Mouse (Mus musculus): ENCODE measurements around the gene Rhot2. TPM values are rescaled to one million over a fixed set of nuclear protein-coding genes. Genes with fewer than 3 reads are reported as not detected.

The Rhot2 gene
- 83.1 and 93.9 TPM in 2 replicates for polyA plus RNA-seq (2012; rRNA removed)

DNA sequence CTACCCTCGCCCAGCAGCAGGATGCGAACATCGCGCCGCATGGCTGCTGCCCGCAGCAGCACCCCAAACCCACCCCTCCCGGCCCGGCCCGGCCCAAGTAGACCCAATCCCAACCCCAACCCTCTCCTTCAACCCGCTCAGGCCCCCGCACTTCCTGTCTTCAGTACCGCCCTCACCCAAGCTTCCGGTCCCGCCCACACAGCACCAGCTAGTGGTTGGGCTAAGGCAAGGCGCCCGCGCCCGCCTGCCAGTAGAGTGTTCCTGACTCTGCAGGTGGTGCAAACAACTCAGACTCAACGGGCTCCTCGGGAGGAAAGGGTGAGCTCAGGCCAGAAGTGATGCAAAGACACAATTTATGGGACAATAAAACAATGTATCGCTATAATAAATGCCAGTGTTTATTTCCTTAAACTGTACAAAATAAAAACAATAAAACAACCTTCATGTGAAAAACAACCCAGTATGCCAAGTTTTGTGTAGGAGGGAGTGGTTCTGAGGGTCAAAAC lies at the start of gene Rhot2:
Rhot2 (minus strand) TSS at position 456 of the 506 bp plus-strand sequence.

DNA sequence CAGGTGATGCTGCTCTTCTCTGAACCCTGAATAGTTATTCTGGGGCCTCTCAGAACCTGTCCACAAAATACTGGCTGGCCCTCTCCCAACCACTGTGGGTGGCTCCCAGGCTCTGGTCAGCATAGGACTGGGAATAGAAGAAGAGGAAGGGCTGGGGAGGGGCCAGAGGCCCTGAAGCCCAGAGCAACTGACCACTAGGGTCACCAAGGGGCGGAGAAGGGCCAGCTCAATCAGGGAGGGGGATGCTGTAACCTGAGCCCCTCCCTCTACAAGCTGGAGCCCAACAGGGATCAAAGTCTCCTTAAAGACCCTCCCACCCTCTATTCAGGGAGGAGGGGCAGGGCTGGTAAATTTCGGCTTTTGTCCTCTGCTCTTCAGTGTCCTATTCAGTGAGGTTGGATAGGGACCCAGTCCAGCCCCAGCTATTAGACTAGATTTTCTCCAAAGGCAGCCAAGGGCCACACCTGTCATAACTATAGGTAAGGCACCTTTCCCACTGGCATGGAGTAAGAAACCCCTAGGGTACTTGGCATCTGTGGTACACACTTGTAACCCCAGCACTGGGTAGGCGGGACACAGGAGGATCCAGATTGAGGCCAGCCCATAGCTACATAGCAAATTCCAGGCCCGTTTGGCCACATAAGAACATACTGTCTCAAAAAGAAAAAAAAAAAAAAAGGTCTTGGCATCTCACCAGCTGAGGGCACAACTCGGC lies 35.7 kb upstream of the Rhot2 start, which contains the start of gene Wfikkn1:
Wfikkn1 (minus strand) TSS at position 663 of the 715 bp plus-strand sequence.

DNA sequence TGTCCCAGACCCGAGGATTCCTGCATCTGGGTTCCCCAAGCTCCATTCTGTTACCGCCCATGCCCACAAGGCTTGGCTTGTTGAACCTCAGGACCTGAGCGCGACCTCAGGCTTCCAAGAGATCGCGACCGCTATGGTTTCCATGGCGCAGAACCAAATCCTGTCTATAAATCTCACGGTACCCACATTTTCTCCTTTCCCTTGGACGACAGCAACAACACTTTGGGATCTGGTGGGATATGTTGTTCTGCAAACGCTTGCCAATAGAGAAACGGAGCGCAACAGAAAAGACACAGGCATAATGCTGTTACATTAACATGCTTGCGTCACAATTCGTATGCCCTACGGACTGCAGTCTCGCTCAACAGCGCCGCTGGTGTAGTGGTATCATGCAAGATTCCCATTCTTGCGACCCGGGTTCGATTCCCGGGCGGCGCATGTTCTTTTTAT lies 30.1 kb upstream of the Rhot2 start, which contains the start of gene Mettl26:
Mettl26 (plus strand) TSS at position 354 of the 450 bp plus-strand sequence.

DNA sequence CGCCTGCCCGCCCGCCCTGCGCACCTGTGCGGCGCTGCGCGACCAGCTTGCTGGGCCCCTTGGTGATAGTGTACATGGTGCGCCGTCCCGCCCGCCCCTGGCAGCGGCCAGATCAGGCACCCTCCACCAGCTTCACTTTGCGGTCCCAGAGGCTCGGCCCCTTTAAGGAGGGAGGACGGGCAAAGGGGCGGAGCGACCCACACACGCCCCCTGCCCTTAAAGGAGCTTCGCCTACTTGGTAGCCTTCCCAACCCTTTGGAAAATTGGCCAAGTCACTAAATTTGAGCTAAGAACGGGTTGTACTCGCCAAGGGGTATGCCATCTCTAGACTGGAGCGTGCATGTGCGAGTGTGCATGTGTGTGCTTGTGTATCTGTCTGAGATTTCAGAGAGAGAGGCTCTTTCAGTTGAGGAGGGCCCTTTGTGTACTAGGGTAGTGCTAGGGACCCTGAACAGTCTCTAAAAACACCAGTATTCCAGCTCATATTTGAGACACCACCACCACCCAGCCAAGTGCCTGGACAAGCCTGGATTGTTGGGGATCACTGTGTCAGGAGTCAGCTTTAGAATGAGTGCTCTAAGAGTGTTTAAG lies 24.0 kb upstream of the Rhot2 start, which contains the start of gene Mcrip2:
Mcrip2 (minus strand) TSS at position 164 of the 591 bp plus-strand sequence.

DNA sequence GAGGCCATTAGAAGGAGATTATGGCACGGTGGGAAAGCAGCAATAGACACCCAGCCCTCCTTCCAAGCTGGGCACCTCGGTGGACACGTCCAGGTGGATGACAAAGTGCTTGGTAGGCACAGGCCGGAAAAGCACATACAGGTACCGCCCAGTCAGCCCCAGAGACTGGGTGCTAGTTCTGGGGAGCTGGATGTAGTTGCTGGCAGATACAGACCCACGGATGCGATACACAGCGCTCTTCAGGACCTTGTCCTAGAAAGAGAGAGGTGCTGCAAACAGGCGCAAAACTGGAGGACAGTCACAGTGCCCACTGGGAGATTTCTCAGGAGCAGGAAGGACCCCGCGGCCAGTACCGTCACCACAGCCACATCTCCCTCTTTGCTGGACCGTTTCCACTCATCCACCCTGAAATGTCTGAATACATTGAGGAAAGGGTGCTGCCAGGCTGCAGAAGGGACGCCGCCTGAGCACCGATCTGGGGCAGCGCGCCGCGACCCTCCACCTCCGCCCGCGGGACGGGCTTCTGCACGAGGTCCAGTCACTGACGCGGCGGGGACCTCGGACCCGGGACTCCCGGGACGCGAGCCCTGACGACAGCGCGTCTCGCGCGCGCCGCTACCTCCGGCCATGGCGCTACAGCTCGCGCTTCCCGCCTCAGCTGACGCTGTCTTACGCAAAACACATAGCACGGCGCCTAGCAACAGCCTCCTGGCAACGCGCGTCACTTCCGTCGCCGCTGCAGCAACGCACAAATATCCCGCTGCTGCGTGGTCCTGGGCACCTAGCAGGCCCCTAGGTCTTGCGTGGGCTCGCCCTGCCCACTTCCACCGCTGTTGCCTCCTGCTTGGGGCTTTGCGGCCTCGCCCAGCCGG lies 16.4 kb upstream of the Rhot2 start, which contains the start of gene Wdr90:
Wdr90 (minus strand) TSS at position 670 of the 872 bp plus-strand sequence.

DNA sequence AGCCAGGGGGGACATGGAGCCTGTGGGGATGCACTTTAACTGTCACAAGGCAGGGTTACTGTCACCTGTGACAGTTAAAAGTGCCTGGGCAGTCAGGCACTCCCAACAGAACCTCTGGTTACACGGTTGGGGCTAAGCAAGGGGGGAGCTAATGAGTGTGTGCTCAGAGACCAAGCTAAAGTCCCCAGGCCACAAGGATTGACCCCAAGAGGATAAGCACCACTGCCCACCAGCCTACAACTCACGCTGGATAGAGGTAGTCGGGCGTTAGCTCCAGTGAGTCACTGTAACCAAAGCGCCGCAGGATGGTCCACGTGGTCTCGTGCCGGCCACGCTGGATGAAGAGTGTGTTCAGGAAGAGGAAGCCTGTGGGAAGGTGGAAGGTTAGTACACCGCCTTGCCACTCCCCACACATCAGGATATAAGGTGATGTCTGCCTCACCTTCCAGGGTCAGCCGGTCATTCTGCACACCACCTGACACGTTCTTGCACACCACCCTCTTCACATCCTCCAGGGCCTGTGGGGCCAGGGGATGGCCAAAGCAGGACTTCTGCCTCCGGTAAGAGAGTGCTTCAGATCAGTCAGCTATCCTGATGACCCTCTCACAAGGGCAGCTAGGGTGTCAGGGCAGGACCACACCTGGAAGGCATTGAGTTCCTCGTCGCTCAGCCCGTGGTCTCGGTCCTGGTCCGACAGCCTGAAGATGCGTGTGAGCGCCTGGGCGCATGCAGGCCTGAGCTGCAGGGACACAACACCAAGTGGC lies 3.4 kb downstream of the Rhot2 start, which contains the start of gene Gm20683:
Gm20683 (minus strand) TSS at position 647 of the 764 bp plus-strand sequence.

DNA sequence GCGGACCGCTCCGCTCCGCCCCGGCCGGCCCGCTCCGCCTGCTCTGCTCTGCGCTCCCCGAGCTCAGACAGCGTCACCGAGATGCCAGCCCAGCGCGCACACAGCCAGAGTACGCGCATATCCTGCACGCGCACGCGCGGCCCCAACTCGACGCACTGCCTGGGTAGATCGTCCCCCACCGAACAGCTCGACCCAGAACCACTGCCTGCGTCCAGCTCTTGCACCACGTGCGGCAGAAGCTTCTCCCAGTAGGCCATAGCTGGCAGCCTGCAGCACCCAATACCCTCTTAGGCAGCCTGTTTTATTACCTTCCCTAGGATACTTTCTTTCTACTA lies 7.6 kb downstream of the Rhot2 start, which contains the start of gene Rhbdl1:
Rhbdl1 (minus strand) TSS at position 220 of the 335 bp plus-strand sequence.

DNA sequence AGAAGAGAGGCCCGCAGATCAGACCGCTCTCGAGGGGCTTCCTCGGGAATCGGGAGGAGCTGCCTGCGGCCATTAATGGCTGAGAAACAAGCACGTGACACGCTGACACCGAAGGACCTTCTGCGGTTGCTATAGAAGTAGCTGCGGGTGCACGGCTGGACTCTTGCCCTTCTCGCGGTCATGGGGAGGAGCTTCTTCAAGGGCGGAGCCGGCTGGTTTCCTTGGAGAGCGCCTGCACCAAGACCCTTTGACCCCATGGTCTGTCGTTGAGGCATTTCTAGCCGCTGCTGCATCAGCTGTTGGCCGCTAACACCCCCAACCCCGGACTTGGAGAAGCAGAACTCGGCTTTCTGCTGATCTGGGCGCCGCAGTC lies 11.4 kb downstream of the Rhot2 start, which contains the start of gene Stub1:
Stub1 (minus strand) TSS at position 114 of the 373 bp plus-strand sequence.

DNA sequence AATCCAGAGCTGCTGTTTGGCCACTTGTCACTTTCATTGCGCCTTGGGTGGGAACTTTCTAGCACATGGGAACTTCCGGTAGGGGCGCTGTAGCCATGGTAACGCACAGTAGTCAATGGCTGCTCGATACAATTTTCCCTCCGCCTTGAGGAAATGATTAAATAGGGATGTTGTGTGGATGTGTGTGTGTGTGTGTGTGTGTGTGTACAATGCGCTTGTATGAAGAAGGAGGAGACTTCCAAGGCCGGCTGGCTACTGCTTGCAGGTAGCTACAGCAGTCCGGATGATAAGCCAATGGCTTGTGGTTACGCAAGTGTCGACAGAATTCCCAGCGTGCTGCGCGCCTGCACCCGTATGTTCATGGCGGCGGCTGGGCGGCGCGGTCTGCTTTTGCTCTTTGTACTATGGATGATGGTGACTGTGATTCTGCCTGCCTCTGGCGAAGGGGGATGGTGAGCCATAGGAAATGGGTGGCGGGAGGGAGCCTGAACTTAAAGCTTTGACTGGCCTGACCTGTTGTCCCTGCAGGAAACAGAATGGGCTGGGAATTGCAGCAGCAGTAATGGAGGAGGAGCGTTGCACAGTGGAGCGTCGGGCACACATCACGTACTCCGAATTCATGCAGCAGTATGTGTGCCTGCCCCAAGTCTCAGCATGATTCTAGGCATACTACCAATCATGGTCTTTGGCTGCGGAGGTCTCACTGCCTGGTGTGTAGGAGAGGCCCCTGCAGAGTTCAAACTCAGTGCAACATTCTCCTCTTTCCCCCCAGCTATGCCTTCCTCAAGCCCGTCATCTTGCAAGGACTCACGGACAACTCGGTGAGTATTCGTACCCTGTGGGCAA lies 15.7 kb downstream of the Rhot2 start, which contains the start of gene Jmjd8:
Jmjd8 (plus strand) TSS at position 156 of the 846 bp plus-strand sequence.

DNA sequence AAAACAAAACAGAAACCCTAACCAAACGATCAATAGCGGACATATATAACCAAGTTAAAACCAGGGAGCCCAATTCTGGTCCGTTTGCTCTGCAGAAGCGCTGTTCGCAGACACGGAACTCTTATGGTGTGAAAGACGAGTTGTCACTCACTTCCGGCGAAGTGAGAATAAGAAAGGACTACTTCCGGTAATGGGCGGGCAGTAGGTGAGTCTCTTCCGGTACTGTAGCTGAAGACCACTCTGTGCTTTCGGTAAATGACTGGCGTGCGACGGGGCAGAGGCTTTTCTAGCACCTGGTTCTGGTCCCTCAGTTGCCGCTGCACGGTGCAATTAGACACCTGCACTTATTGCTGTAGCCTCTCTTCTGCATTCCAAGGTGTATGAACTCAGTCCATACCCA lies 21.2 kb downstream of the Rhot2 start, which contains the start of gene Wdr24:
Wdr24 (plus strand) TSS at position 176 of the 400 bp plus-strand sequence.

DNA sequence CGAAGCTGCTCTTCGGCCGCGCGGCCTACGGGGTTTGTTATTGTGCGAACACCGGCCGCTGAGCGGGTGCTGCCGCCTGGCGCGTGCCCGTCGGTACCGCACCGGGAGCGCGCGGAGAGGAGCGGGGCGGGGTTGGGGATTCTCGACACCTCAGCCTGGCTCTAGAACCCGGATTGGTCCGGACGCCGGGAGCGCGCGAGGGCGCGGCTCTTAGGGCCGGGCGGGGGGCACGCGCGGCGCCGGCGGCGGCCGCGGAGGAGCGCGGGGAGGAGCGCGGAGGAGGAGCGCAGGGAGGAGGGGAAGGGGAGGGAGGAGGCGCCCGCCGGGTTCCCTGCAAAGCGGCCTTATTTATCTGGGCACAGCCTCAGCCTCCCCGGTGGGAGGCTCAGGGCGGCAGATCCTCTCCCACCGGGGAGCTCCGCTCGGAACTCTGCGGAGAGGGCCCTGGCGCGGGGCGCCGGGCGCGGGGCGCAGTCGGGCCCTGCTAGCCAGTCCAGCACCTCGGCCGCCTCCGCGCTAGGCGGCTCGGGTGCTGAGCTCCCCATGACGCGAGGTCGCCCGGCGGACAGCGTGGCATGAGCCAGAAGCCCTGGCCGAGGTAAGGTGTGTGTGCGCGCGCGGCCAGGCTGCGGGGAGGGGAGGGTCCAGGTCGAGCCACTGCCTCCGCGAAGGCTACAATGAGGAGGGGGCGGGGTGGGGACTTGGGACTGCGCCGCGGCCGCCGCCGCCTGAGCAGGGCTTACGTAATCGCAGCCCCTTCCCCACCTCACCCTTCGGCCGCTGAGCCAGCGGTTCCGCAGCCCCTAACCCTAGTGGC lies 35.7 kb downstream of the Rhot2 start, which contains the start of gene Fbxl16:
Fbxl16 (plus strand) TSS at position 297 of the 817 bp plus-strand sequence.

DNA sequence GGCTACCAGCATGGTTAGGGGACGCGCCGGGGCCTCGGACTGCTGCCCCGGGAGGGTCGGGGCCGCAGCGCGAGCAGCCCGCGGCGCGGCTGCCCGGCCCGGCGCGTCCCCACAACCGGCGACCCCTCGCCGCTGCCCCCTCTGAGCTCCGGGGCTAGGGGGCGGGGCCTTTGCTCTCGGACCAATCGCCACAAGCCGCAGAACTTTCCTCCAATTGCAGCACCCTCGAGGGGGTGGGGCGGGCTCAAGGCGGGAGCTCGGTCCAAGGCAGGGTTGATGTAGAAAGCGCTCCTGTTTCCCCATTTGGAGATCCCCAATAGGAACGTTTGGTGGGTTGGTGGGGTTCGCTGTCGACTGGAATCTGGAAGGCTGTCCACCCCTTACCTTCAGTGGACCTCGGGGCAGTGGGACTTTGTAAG lies 47.7 kb downstream of the Rhot2 start, which contains the start of gene Metrn:
Metrn (minus strand) TSS at position 186 of the 419 bp plus-strand sequence.

DNA sequence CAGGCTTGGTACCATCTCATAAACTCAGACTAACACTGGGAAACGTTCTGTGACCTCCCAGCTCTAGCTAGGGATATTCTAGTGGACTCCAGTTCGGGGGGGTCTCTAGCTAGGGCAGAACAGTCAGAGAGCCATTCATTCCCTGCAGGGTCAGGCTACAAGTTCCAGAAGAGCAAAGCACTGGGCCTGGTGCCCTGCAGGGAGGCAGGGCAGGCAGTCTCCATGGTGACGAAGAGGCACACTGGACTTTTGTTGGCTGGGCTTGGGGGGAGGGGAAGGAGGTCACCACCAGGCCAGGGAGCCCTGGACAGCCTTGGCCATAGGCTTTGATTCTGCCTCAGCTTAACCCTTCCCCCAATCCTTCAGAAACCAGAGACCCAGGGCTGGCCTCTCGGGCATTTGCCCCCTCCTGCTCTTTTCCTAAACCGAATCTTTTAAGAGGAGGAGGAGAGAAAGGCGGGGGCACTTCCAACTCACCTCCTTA lies 49.0 kb downstream of the Rhot2 start, which contains the start of gene AC134908.4:
AC134908.4 (minus strand) TSS at position 51 of the 484 bp plus-strand sequence.

DNA sequence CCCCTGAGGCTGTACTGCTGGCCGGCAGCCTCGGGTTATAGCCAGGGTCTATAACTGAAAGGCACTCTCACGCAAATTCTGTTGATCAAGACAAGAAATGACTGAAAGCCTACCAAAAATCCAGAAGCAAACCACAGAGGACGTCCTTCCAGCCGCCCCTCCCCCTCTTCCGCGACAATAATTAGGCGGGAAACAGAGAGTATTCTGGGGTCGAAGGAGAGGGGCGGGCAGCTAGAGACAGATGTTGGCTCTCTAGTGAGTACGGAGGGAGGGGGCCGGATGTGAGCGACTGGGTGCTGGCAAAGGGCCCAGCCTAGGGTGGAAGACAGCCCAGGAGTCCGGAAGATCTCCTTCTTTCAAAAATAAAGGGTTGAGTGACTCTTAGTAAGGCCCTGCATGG lies 52.0 kb downstream of the Rhot2 start, which contains the start of gene Fam173a:
Fam173a (minus strand) TSS at position 287 of the 400 bp plus-strand sequence.

Other genes starting within 250 kb of the Rhot2 start
- 0.26 and 0.48 TPM in 2 replicates for gene Gng13, start 127.7 kb downstream of the Rhot2 start, polyA plus RNA-seq (2012; rRNA removed)
- 32.4 and 35.5 TPM in 2 replicates for gene Chtf18, start 117.4 kb downstream of the Rhot2 start, polyA plus RNA-seq (2012; rRNA removed)
- gene Rpusd1, start 117.2 kb downstream of the Rhot2 start, polyA plus RNA-seq (2012; rRNA removed) = 18.4 and 32.8 TPM in 2 replicates
- gene Mslnl, start 108.8 kb downstream of the Rhot2 start, polyA plus RNA-seq (2012; rRNA removed) = 0.02 and 0.05 TPM in 2 replicates
- gene Msln, start 90.5 kb downstream of the Rhot2 start, polyA plus RNA-seq (2012; rRNA removed) = 0.12 and 0.66 TPM in 2 replicates
- 16.3 and 21.2 TPM in 2 replicates for gene Narfl, start 71.1 kb downstream of the Rhot2 start, polyA plus RNA-seq (2012; rRNA removed)
- gene Haghl, start 59.2 kb downstream of the Rhot2 start, polyA plus RNA-seq (2012; rRNA removed) = 111 and 132 TPM in 2 replicates
- 0.09 and 0.10 TPM in 2 replicates for gene Ccdc78, start 58.3 kb downstream of the Rhot2 start, polyA plus RNA-seq (2012; rRNA removed)
- 88.5 and 121 TPM in 2 replicates for gene Fam173a, start 52.0 kb downstream of the Rhot2 start, polyA plus RNA-seq (2012; rRNA removed)
- 0.35 TPM in 1 of 2 replicates, not detected in the other for gene AC134908.4, start 49.2 kb downstream of the Rhot2 start, polyA plus RNA-seq (2012; rRNA removed)
- 185 and 306 TPM in 2 replicates for gene Metrn, start 47.7 kb downstream of the Rhot2 start, polyA plus RNA-seq (2012; rRNA removed)
- 22.0 and 23.9 TPM in 2 replicates for gene Fbxl16, start 35.8 kb downstream of the Rhot2 start, polyA plus RNA-seq (2012; rRNA removed)
- 31.7 and 41.2 TPM in 2 replicates for gene Wdr24, start 21.2 kb downstream of the Rhot2 start, polyA plus RNA-seq (2012; rRNA removed)
- gene Jmjd8, start 16.0 kb downstream of the Rhot2 start, polyA plus RNA-seq (2012; rRNA removed) = 40.7 and 69.5 TPM in 2 replicates
- gene Stub1, start 11.4 kb downstream of the Rhot2 start, polyA plus RNA-seq (2012; rRNA removed) = 262 and 275 TPM in 2 replicates
- gene Rhbdl1, start 7.6 kb downstream of the Rhot2 start, polyA plus RNA-seq (2012; rRNA removed) = 10.0 and 12.2 TPM in 2 replicates
- gene Gm20683, start 3.1 kb downstream of the Rhot2 start, polyA plus RNA-seq (2012; rRNA removed) = 4.6 and 8.4 TPM in 2 replicates
- 66.2 and 66.6 TPM in 2 replicates for gene Wdr90, start 16.6 kb upstream of the Rhot2 start, polyA plus RNA-seq (2012; rRNA removed)
- 7.2 and 8.3 TPM in 2 replicates for gene Mcrip2, start 23.9 kb upstream of the Rhot2 start, polyA plus RNA-seq (2012; rRNA removed)
- 62.4 and 68.5 TPM in 2 replicates for gene Mettl26, start 30.2 kb upstream of the Rhot2 start, polyA plus RNA-seq (2012; rRNA removed)
- 1.1 and 1.2 TPM in 2 replicates for gene Wfikkn1, start 36.0 kb upstream of the Rhot2 start, polyA plus RNA-seq (2012; rRNA removed)
- 37.2 and 44.0 TPM in 2 replicates for gene Rab40c, start 74.9 kb upstream of the Rhot2 start, polyA plus RNA-seq (2012; rRNA removed)
- gene Pigq, start 100.1 kb upstream of the Rhot2 start, polyA plus RNA-seq (2012; rRNA removed) = 78.0 and 105 TPM in 2 replicates
- 0.52 and 0.92 TPM in 2 replicates for gene Nhlrc4, start 100.1 kb upstream of the Rhot2 start, polyA plus RNA-seq (2012; rRNA removed)
- 0.10 TPM in 2 replicates for gene A930017K11Rik, start 107.7 kb upstream of the Rhot2 start, polyA plus RNA-seq (2012; rRNA removed)
- 30.1 and 36.6 TPM in 2 replicates for gene Capn15, start 140.9 kb upstream of the Rhot2 start, polyA plus RNA-seq (2012; rRNA removed)
- 49.1 and 66.0 TPM in 2 replicates for gene Rab11fip3, start 224.7 kb upstream of the Rhot2 start, polyA plus RNA-seq (2012; rRNA removed)
- gene Decr2, start 245.5 kb upstream of the Rhot2 start, polyA plus RNA-seq (2012; rRNA removed) = 19.8 and 26.5 TPM in 2 replicates